ENCODE assay signal across 22 mouse cellular contexts in the genomic region with DNA sequence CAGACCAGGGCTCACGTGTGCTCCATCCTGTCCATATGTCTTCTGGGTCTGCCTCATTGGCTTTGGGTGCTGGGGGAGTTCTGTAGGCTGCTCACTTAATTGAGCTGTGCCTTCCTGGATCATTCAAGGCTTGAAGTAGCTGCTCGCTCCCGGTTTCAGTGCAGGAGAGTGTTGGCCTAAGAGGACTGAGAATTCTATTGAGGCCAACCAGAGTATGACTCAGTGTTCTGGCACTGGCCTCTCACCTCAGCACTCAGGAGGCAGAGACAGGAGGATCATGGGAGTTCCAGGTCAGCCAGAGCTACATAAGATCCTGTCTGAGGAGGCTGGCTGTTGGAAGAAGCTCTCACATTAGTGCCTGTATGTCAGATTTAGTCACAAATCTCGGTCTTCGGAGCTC. TPM values are rescaled to one million over a fixed set of nuclear protein-coding genes. Genes with fewer than 3 reads are reported as not detected.
DNase-seq lines count a peak whose midpoint lies in the region; ATAC-seq and TF ChIP-seq lines count a peak whose summit lies in the region.
"Had no signal": no experiment of that assay in that cellular context is flagged by ENCODE, and none has a peak within 500 bp of the region (broad histone marks: within the 10 kb centered on the region; RNA-seq: fewer than 3 reads in every experiment).

No protein-coding gene starts in this region.

- H3K4me2 ChIP-seq in neural tube, embryonic 15.5 days = no peak overlapping the region
- H3K4me2 ChIP-seq: embryonic facial prominence, embryonic 15.5 days; heart, embryonic 12.5 days; limb, embryonic 13.5 days; liver, embryonic 12.5 days; midbrain, embryonic 11.5 days had no signal

- H3K27ac ChIP-seq in cerebellum, adult 2 months (ENCODE audit: insufficient read depth, low read length) = peak overlapping the region; percentile 90
- peak overlapping the region; percentile 55; the same call in 1 of the 2 replicates for H3K27ac ChIP-seq in layer of hippocampus, adult 2 months
- no peak overlapping the region for H3K27ac ChIP-seq in neural tube, embryonic 15.5 days (replicated peaks)
- H3K27ac ChIP-seq: embryonic facial prominence, embryonic 15.5 days; hindbrain, postnatal 0 days; limb, embryonic 13.5 days; liver, embryonic 12.5 days; stomach, postnatal 0 days had no signal

- DNase-seq in cerebellum, adult 2 months = peak; percentile 61 to 84
- no peak for DNase-seq in cerebellum, postnatal 14 days
- no peak for DNase-seq in layer of hippocampus, adult 2 months (ENCODE audit: low spot score in 2 of 2)
- DNase-seq in layer of hippocampus, adult 18-20 months (ENCODE audit: low spot score in 2 of 2) = no peak
- peak; percentile 32 for DNase-seq in NIH3T3 (ENCODE audit: low read depth)
- DNase-seq in thymus, postnatal 4 days = no peak
- DNase-seq: gastrocnemius, postnatal 14 days; heart, postnatal 14 days; layer of hippocampus, postnatal 36 days; lung, adult 18-20 months; lung, postnatal 10 days had no signal

- peaks cover 44% of the 10 kb centered on the region for H3K4me1 ChIP-seq in cerebellum, adult 2 months (ENCODE audit: control insufficient read depth, insufficient read depth, low read length)
- no peaks in the 10 kb centered on the region for H3K4me1 ChIP-seq in neural tube, embryonic 15.5 days
- H3K4me1 ChIP-seq: embryonic facial prominence, embryonic 15.5 days; heart, embryonic 12.5 days; limb, embryonic 13.5 days; liver, embryonic 12.5 days had no signal

- no peak overlapping the region for H3K4me3 ChIP-seq in cerebellum, adult 2 months (replicated peaks; ENCODE audit: insufficient read depth, low read depth, low read length)
- H3K4me3 ChIP-seq in layer of hippocampus, adult 2 months = no peak overlapping the region
- H3K4me3 ChIP-seq in neural tube, embryonic 15.5 days (replicated peaks) = no peak overlapping the region
- H3K4me3 ChIP-seq: embryonic facial prominence, embryonic 15.5 days; heart, embryonic 12.5 days; limb, embryonic 13.5 days; liver, embryonic 12.5 days had no signal

- no peaks in the 10 kb centered on the region for H3K27me3 ChIP-seq in cerebellum, adult 2 months (ENCODE audit: control insufficient read depth, insufficient read depth, low read length)
- H3K27me3 ChIP-seq in neural tube, embryonic 15.5 days (replicated peaks) = no peaks in the 10 kb centered on the region
- H3K27me3 ChIP-seq: embryonic facial prominence, embryonic 15.5 days; heart, embryonic 12.5 days; limb, embryonic 13.5 days; liver, embryonic 12.5 days; Patski had no signal

- ATAC-seq in neural tube, embryonic 15.5 days (ENCODE audit: low FRiP score) = no peak
- ATAC-seq: forebrain, embryonic 14.5 days; hindbrain, postnatal 0 days; intestine, embryonic 16.5 days; liver, embryonic 12.5 days; Patski had no signal

- H3K9ac ChIP-seq in neural tube, embryonic 15.5 days (replicated peaks) = no peak overlapping the region
- H3K9ac ChIP-seq: embryonic facial prominence, embryonic 15.5 days; heart, embryonic 12.5 days; limb, embryonic 13.5 days; liver, embryonic 12.5 days had no signal

- 48% methylated on average over 5 of the region's 5 CpGs for whole genome bisulfite sequencing in cerebellum, adult 2 months
- 92% methylated on average over 5 of the region's 5 CpGs for WGBS in neural tube, embryonic 15.5 days

- no peak for TF ChIP-seq POLR2A in cerebellum, adult 2 months (IDR thresholded peaks at IDR 0.05; ENCODE audit: borderline replicate concordance, insufficient read depth, low read length)

- no peaks in the 10 kb centered on the region for H3K9me3 ChIP-seq in neural tube, embryonic 15.5 days (replicated peaks)
- H3K9me3 ChIP-seq: embryonic facial prominence, embryonic 15.5 days; heart, embryonic 12.5 days; limb, embryonic 13.5 days; liver, embryonic 12.5 days had no signal

- TF ChIP-seq CTCF in cerebellum, adult 2 months (IDR thresholded peaks at IDR 0.05; ENCODE audit: borderline replicate concordance, insufficient read depth, low read depth, low read length) = no peak
- TF ChIP-seq CTCF in layer of hippocampus, adult 2 months (conservative IDR thresholded peaks at IDR 0.05) = no peak

- peaks cover 100% of the 10 kb centered on the region for H3K36me3 ChIP-seq in neural tube, embryonic 15.5 days

RNA-seq across cellular contexts. Expression of gene Pomt1, which starts 18.3 kb away (rescaled TPM):
- 23.1 and 23.9 TPM in 2 replicates for polyA plus RNA-seq in cerebellum, adult 2 months (2012; rRNA removed)
- 10 to 100 TPM; 23.4 to 24.1 TPM for total RNA-seq in layer of hippocampus, adult 2 months (2021)
- total RNA-seq in layer of hippocampus, adult 18-20 months (2021) = 10 to 100 TPM; 23.3 to 24.4 TPM
- polyA plus RNA-seq in neural tube, embryonic 15.5 days (2015; fragmentation: Nextera tagmentation; extraction: Ambion mirVana) = 30.7 and 30.9 TPM in 2 replicates

RNA-seq across cellular contexts. Expression of gene Uck1, which starts 41.8 kb away (rescaled TPM):
- polyA plus RNA-seq in cerebellum, adult 2 months (2012; rRNA removed) = 72.0 and 74.4 TPM in 2 replicates
- total RNA-seq in layer of hippocampus, adult 2 months (2021) = 10 to 100 TPM; 55.3 to 57.8 TPM
- 10 to 100 TPM; 52.3 to 58.5 TPM for total RNA-seq in layer of hippocampus, adult 18-20 months (2021)
- polyA plus RNA-seq in neural tube, embryonic 15.5 days (2015; fragmentation: Nextera tagmentation; extraction: Ambion mirVana) = 88.6 and 95.8 TPM in 2 replicates

Comparison
In these comparisons a context has a peak if more than half of its experiments do, and no peak if none do; other contexts are left out.
1. DNase-seq: peak in cerebellum, adult 2 months (2 of 2) and NIH3T3 (single experiment); none in cerebellum, postnatal 14 days (0 of 2), layer of hippocampus, adult 2 months (0 of 2), layer of hippocampus, adult 18-20 months (0 of 2) and thymus, postnatal 4 days (single experiment).